Mouse (Mus musculus): ENCODE measurements around the gene Sorcs2. TPM values are rescaled to one million over a fixed set of nuclear protein-coding genes. Genes with fewer than 3 reads are reported as not detected.

The Sorcs2 gene
- polyA plus RNA-seq, 1 experiment from 2014 or later: 10.9 TPM

DNA sequence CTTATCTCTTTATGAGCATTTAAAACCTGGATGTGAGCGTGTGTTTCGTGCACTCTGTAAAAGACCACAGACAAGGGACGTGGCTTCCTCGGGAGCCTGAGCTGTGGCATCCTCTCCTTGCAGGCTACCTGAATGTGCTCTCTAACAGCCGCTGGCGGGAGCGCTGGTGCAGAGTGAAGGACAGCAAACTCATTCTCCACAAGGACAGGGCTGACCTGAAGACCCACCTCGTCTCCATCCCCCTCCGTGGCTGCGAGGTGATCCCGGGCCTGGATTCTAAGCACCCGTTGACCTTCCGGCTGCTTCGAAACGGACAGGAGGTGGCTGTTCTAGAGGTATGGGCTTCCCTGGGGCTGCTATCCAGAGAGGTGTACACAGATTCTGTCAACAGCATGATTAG, 423.7 kb downstream of the Sorcs2 start:
- H3K4me2 ChIP-seq: peak overlapping the region; percentile 58
- peaks cover 53% of the 10 kb centered on the region for H3K4me1 ChIP-seq
- ATAC-seq (ENCODE audit: extremely low read depth, insufficient number of reproducible peaks, low FRiP score, low TSS enrichment): no peak
- H3K27ac ChIP-seq (replicated peaks): peak overlapping the region; percentile 87
- no peaks in the 10 kb centered on the region for H3K9me3 ChIP-seq
- H3K36me3 ChIP-seq: peaks cover 79% of the 10 kb centered on the region
- H3K9ac ChIP-seq: peak overlapping the region; percentile 33
- 47% methylated on average over 15 of the region's 15 CpGs for WGBS
- H3K4me3 ChIP-seq: peak overlapping the region; percentile 24; the same call in 1 of the 2 replicates
- H3K27me3 ChIP-seq (replicated peaks): no peaks in the 10 kb centered on the region

- ATAC-seq (ENCODE audit: extremely low read depth, insufficient number of reproducible peaks, low FRiP score, low TSS enrichment): peak; percentile 44; the same call in 1 of the 2 replicates
- Histone ChIP-seq H3K36me3 (peaks cover 79% of the 10 kb centered on the region), H3K9me3 (no peaks in the 10 kb centered on the region), H3K9ac (peak overlapping the region; percentile 33), H3K27ac (replicated peaks) (peak overlapping the region; percentile 87), H3K4me3 (peak overlapping the region; percentile 24; the same call in 1 of the 2 replicates), H3K27me3 (replicated peaks) (no peaks in the 10 kb centered on the region), H3K4me2 (peak overlapping the region; percentile 58), H3K4me1 (peaks cover 53% of the 10 kb centered on the region)
- 24% methylated on average over 12 of the region's 12 CpGs for WGBS
Observed at GRCm38 (mm10) chr5:35973800-35974199, 424.1 kb downstream of the Sorcs2 start.

GRCm38 (mm10) chr5:35972739-35973138, 425.2 kb downstream of the Sorcs2 start:
- WGBS: 46% methylated on average over 7 of the region's 7 CpGs
- no peak overlapping the region for H3K4me3 ChIP-seq
- H3K27me3 ChIP-seq (replicated peaks): no peaks in the 10 kb centered on the region
- peaks cover 59% of the 10 kb centered on the region for H3K4me1 ChIP-seq
- no peak overlapping the region for H3K4me2 ChIP-seq
- peak overlapping the region; percentile 87 for H3K27ac ChIP-seq (replicated peaks)
- H3K36me3 ChIP-seq: peaks cover 79% of the 10 kb centered on the region
- H3K9ac ChIP-seq: peak overlapping the region; percentile 33
- H3K9me3 ChIP-seq: no peaks in the 10 kb centered on the region
- ATAC-seq (ENCODE audit: extremely low read depth, insufficient number of reproducible peaks, low FRiP score, low TSS enrichment): no peak

GRCm38 (mm10) chr5:35971841-35972578, 425.9 kb downstream of the Sorcs2 start:
- peak overlapping the region; percentile 87; the same call in 1 of the 2 replicates for H3K27ac ChIP-seq (replicated peaks)
- 59% methylated on average over 10 of the region's 10 CpGs for WGBS
- no peak for ATAC-seq (ENCODE audit: extremely low read depth, insufficient number of reproducible peaks, low FRiP score, low TSS enrichment)
- no peaks in the 10 kb centered on the region for H3K27me3 ChIP-seq (replicated peaks)
- H3K4me2 ChIP-seq: no peak overlapping the region
- H3K36me3 ChIP-seq: peaks cover 79% of the 10 kb centered on the region
- H3K9ac ChIP-seq: peak overlapping the region; percentile 28; the same call in 1 of the 2 replicates
- H3K9me3 ChIP-seq: no peaks in the 10 kb centered on the region
- peaks cover 59% of the 10 kb centered on the region for H3K4me1 ChIP-seq
- H3K4me3 ChIP-seq: no peak overlapping the region

DNA sequence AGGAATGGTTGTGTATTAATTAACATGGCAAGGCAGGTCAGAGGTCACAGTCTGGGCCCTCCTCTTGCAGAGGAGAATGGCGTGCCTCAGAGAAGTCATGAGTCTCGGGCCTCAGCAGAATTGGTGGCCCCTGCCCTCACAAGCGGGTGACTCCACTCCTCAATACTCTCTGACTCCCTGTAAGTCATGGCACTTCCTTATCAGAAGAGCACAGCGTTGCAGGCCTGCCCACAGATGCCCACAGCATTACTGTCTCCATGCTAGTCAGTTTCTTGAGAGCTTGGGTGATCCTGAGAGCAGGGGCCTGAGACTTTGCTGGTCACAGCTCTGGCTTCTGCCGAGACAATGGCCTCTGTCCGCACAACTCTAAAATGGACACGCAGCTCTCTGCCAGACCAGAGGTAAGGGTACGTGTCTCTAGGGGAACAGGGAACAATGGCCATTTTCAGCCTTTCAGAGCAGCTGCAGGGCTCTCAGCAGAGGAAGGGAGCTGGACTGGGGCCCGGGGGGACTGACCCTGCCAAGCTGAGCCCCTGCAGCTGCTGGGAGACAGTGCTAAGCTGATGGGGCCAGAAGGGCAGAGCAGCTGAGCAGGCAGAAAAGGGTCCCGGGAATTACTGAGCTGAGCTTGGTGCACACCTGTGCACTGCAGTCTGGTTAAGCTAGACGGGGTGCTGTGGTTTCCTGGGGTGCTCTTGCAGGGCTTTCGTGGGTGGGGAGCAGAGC, 427.4 kb downstream of the Sorcs2 start:
- no peaks in the 10 kb centered on the region for H3K27me3 ChIP-seq (replicated peaks)
- 0 out of 2 replicates have a peak overlapping the region, but pooled peaks have one; percentile 39 for H3K9ac ChIP-seq
- no peak overlapping the region for H3K4me3 ChIP-seq
- peaks cover 55% of the 10 kb centered on the region for H3K4me1 ChIP-seq
- 63% methylated on average over 12 of the region's 12 CpGs for WGBS
- ATAC-seq (ENCODE audit: extremely low read depth, insufficient number of reproducible peaks, low FRiP score, low TSS enrichment): no peak
- no peak overlapping the region for H3K4me2 ChIP-seq
- peaks cover 82% of the 10 kb centered on the region for H3K36me3 ChIP-seq
- peak overlapping the region; percentile 52 for H3K27ac ChIP-seq (replicated peaks)
- H3K9me3 ChIP-seq: no peaks in the 10 kb centered on the region

DNA sequence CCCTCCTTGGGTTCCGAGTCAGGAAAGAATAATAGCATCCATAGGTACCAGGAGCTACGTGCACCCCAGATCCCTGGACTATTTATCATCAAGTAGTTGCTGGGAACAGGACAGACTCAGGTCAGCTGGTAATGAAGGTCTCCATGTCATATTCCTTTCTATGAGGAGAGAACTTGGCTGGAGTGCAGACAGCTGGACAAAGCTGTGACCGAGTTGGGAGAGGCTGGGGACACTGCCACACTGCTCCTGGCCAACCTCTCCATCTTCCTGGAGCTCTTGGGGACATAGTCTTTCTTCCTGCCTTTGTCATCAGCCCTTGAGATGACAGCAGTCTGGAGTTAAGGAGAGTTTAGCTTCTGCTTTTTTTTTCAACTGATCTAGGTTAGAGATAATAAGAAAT, 428.1 kb downstream of the Sorcs2 start:
- Histone ChIP-seq H3K36me3 (peaks cover 83% of the 10 kb centered on the region), H3K4me3 (no peak overlapping the region), H3K4me1 (peaks cover 49% of the 10 kb centered on the region), H3K27ac (replicated peaks) (no peak overlapping the region), H3K9me3 (no peaks in the 10 kb centered on the region), H3K4me2 (no peak overlapping the region), H3K9ac (no peak overlapping the region), H3K27me3 (replicated peaks) (no peaks in the 10 kb centered on the region)
- ATAC-seq (ENCODE audit: extremely low read depth, insufficient number of reproducible peaks, low FRiP score, low TSS enrichment): no peak
- 65% methylated on average over 3 of the region's 3 CpGs for WGBS

Small RNA genes within 50 kb of the gene (microRNA-seq; reads per million reads assigned to microRNA genes)
- gene Mir7689: 72.8 reads per million, percentile 50 among the genes with 10 or more reads in this experiment

Other genes starting within 250 kb of the Sorcs2 start
- gene Psapl1, start 194.1 kb downstream of the Sorcs2 start, polyA plus RNA-seq (2015; fragmentation: Nextera tagmentation; extraction: Ambion mirVana): 0.08 and 0.15 TPM in 2 replicates
- 52.9 and 59.4 TPM in 2 replicates for gene Grpel1, start 66.9 kb upstream of the Sorcs2 start, polyA plus RNA-seq (2015; fragmentation: Nextera tagmentation; extraction: Ambion mirVana)
- 1.4 and 1.6 TPM in 2 replicates for gene Tada2b, start 86.1 kb upstream of the Sorcs2 start, polyA plus RNA-seq (2015; fragmentation: Nextera tagmentation; extraction: Ambion mirVana)
- 0.23 and 0.27 TPM in 2 replicates for gene Ccdc96, start 86.4 kb upstream of the Sorcs2 start, polyA plus RNA-seq (2015; fragmentation: Nextera tagmentation; extraction: Ambion mirVana)
- 15.3 and 15.7 TPM in 2 replicates for gene Tbc1d14, start 195.1 kb upstream of the Sorcs2 start, polyA plus RNA-seq (2015; fragmentation: Nextera tagmentation; extraction: Ambion mirVana)